Mouse (Mus musculus): ENCODE measurements around the gene Zfp324.

Gene Zfp324

GRCm38 (mm10) chr7:12965678-12966091 lies at the start of gene Zfp324:
Gene Zfp324, plus strand, starts transcription at chr7:12965838.
- under 1% methylated on average over 23 of the region's 23 CpGs for WGBS

GRCm38 (mm10) chr7:12920495-12920894 lies 45.1 kb upstream of the Zfp324 start:
- 84% methylated on average over 7 of the region's 8 CpGs for WGBS

GRCm38 (mm10) chr7:12921318-12921704 lies 44.3 kb upstream of the Zfp324 start:
- WGBS, result 1% methylated on average over 3 of the region's 3 CpGs

- WGBS, result under 1% methylated on average over 55 of the region's 55 CpGs
Measured at GRCm38 (mm10) chr7:12921705-12922465, 43.8 kb upstream of the Zfp324 start, which contains the start of gene Rps5. Gene Rps5, plus strand, starts transcription at chr7:12922290.

GRCm38 (mm10) chr7:12922729-12923128 lies 42.9 kb upstream of the Zfp324 start:
- 3% methylated on average over 8 of the region's 8 CpGs for WGBS

- 84% methylated on average over 7 of the region's 7 CpGs for WGBS
Measured at GRCm38 (mm10) chr7:12926316-12926715, 39.3 kb upstream of the Zfp324 start.

GRCm38 (mm10) chr7:12927191-12927680 lies 38.4 kb upstream of the Zfp324 start, which contains the start of gene Rnf225:
Gene Rnf225, plus strand, starts transcription at chr7:12927416.
- WGBS, result 50% methylated on average over 8 of the region's 8 CpGs

GRCm38 (mm10) chr7:12927693-12928589 lies 37.7 kb upstream of the Zfp324 start:
- 8% methylated on average over 65 of the region's 65 CpGs for WGBS

GRCm38 (mm10) chr7:12933615-12934140 lies 32.0 kb upstream of the Zfp324 start:
- WGBS, result 82% methylated on average over 4 of the region's 4 CpGs

GRCm38 (mm10) chr7:12934808-12935207 lies 30.8 kb upstream of the Zfp324 start:
- 77% methylated on average over 3 of the region's 3 CpGs for WGBS

- 91% methylated on average over 4 of the region's 4 CpGs for WGBS
Measured at GRCm38 (mm10) chr7:12937254-12937803, 28.3 kb upstream of the Zfp324 start.

GRCm38 (mm10) chr7:12940599-12940998 lies 25.0 kb upstream of the Zfp324 start:
- 75% methylated on average over 4 of the region's 4 CpGs for WGBS

- 6% methylated on average over 35 of the region's 35 CpGs for WGBS
Measured at GRCm38 (mm10) chr7:12949032-12949871, 16.4 kb upstream of the Zfp324 start.

GRCm38 (mm10) chr7:12949872-12950229 lies 15.8 kb upstream of the Zfp324 start:
- WGBS, result 8% methylated on average over 16 of the region's 16 CpGs

- WGBS, result 44% methylated on average over 3 of the region's 3 CpGs
Measured at GRCm38 (mm10) chr7:12954896-12955295, 10.7 kb upstream of the Zfp324 start.

- 63% methylated on average over 5 of the region's 5 CpGs for WGBS
Measured at GRCm38 (mm10) chr7:12957511-12957910, 8.1 kb upstream of the Zfp324 start.

- WGBS, result 81% methylated on average over 4 of the region's 4 CpGs
Measured at GRCm38 (mm10) chr7:12958948-12959347, 6.7 kb upstream of the Zfp324 start.

GRCm38 (mm10) chr7:12959718-12960117 lies 5.9 kb upstream of the Zfp324 start:
- 49% methylated on average over 4 of the region's 4 CpGs for whole genome bisulfite sequencing

- 1% methylated on average over 29 of the region's 29 CpGs for WGBS
Measured at GRCm38 (mm10) chr7:12961511-12962141, 4.0 kb upstream of the Zfp324 start.

- under 1% methylated on average over 29 of the region's 29 CpGs for WGBS
Measured at GRCm38 (mm10) chr7:12966104-12966845, 637 bp downstream of the Zfp324 start.
